Mouse (Mus musculus) spleen, adult 2 months (tissue): Measurements from ENCODE around the gene Als2cr12.
"Not testable (repeated sequence)": the region's sequence is repeated elsewhere in the genome, so short reads cannot be mapped to it uniquely, and the experiment has no call there.

ENCODE experiments used
- CTCF ChIP-seq: fragments of 200-500 bp; IDR thresholded peaks from 2 replicates; pipeline ENCODE4 v1.5.1; 2011; ENCODE audit warnings: mild to moderate bottlenecking, inconsistent platforms; ENCODE audit not compliant: insufficient read depth, insufficient read length, insufficient replicate concordance; ENCODE audit errors: extremely low read depth
- POLR2A ChIP-seq: fragments of 200-500 bp; IDR thresholded peaks from 2 replicates; pipeline ENCODE4 v1.6.1; 2011; ENCODE audit warnings: low read depth, low read length, inconsistent platforms

DNA sequence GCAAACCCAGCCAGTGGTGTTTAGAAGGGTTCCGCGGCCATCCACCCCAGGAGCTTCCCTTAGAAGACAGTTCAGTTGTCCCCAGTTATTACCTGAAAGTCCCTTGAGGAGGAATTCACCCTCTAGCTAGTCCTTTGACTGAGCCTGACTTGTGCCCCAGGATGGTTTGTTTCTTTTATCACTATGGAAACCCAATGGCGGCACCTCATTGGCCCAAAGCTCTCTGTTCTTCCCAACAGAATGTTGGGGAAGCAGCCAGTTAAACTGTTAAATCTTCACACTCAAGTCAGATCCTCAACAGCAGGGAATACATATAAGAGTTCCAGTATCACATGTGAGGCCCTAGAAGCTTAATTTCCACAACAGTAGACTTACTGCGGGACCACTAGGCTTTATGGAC lies at the start of gene Als2cr12:
- TF ChIP-seq POLR2A, CTCF: not testable (repeated sequence)
